Mouse (Mus musculus) liver, adult 2 months (tissue): ENCODE data around the gene Nadk2.

Experiments used
- CTCF ChIP-seq: fragments of 200-500 bp; IDR thresholded peaks from 2 replicates; pipeline ENCODE4 v1.5.1; 2011; ENCODE audit warnings: low read depth, low read length, control low read depth
- POLR2A ChIP-seq: fragments of 200-500 bp; IDR thresholded peaks from 2 replicates; pipeline ENCODE4 v1.6.1; 2011; ENCODE audit warnings: low read length, control low read depth; ENCODE audit not compliant: insufficient read depth; ENCODE audit errors: extremely low read depth

GRCm38 (mm10) chr15:9131499-9131888 lies 60.4 kb downstream of the Nadk2 start:
- TF ChIP-seq CTCF (no peak), POLR2A (no peak)
